Mouse (Mus musculus) gastrocnemius, adult 2 months (tissue): ENCODE results near the gene Sptbn4. TPM values are rescaled to one million over a fixed set of nuclear protein-coding genes. Genes with fewer than 3 reads are reported as not detected.
A peak's percentile ranks its signal among the peaks of the same experiment; 100 is the strongest.
"Not testable (repeated sequence)": the region's sequence is repeated elsewhere in the genome, so short reads cannot be mapped to it uniquely, and the experiment has no call there.

Source experiments
- DNase-seq: peaks from one replicate; pipeline ENCODE4 v3.0.0; 2022
- H3K27ac ChIP-seq: fragments of 200-600 bp; 2 replicates; pipeline ENCODE4 v1.8.1; 2022; ENCODE audit warnings: mild to moderate bottlenecking
- H3K4me3 ChIP-seq: fragments of 200-600 bp; 2 replicates; pipeline ENCODE4 v1.8.1; 2022; ENCODE audit warnings: mild to moderate bottlenecking, moderate library complexity
- CTCF ChIP-seq: fragments of 200-600 bp; IDR thresholded peaks from 2 replicates; pipeline ENCODE4 v1.8.1; 2022; ENCODE audit warnings: antibody characterized with exemption, mild to moderate bottlenecking, moderate library complexity
- intact Hi-C: fragments of 180-260 bp; cut with DNase I; formaldehyde crosslinking; loops from one replicate; pipeline ENCODE4 v1.15.1; 2025
- long read RNA-seq, 2 experiments: library from polyadenylated mRNA; stranded (forward); transcript quantifications; one replicate each; pipeline ENCODE4 v2.0.0; 2021
- total RNA-seq, 2 experiments: library from RNA; stranded (reverse); gene quantifications; 2 replicates each; pipeline ENCODE4 v1.2.3; 2021

Gene Sptbn4
- under 1 TPM in 1 of 2 experiments, not detected in 1; 0.03 TPM for total RNA-seq
- long read RNA-seq, experiment 1: 0 reads
- long read RNA-seq, experiment 2: 0 reads

DNA sequence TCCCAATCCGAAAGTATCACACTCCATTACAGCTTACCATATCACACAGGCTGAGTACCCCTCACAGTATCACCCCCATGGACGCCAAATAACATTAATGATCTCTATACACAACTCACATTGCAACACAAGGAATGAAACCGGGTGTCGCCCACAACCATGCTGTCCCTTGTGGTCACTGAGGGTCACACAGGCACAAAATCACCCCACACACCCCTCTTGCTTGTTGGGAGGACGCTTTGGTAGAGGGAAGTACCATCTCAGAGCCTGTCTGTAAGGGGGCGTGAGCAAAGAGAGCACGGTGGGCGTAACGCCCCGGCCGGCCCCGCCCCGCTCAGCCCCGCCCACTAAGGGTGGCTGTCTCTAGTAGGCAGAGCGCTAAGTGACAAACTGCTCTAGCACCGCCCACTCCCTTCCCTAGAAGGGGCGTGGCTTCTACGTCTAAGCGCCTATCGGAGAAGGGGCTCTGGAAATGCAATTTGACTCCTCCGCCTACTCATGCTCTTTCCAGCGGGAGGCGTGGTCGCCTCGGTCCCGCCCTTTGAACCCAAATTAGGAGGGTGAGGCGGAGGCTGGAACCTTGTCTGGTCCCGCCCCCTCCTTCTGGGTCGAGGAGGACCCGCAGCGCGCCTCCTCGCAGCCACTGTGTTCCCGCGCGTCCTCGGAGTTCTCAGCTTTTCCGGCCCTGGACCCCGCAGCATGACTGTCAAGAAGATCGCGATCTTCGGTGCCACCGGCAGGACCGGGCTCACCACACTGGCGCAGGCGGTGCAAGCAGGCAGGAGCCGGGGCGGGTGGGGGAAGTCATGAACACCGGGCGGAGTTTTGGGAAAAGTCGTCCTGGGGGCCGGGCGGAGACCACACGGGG, at the start of gene Sptbn4, which contains the start of gene Blvrb:
Gene Sptbn4 (minus strand): TSS at position 268 of the 868 bp plus-strand sequence.
Gene Blvrb (plus strand): TSS at position 560 of the 868 bp plus-strand sequence.
- peak; percentile 99 for DNase-seq
- peak; percentile 35 for TF ChIP-seq CTCF
- intact Hi-C loops: loop anchor here (5.0 kb wide), 2 partner anchors 40 to 110 kb away; partner anchors contain the start of gene Ltbp4
- H3K4me3 ChIP-seq: peak within 1 kb of the TSS; percentile 81
- H3K27ac ChIP-seq: peak within 1 kb of the TSS; percentile 87

- intact Hi-C loops: loop anchor here (5.0 kb wide), 1 partner anchor 1677 kb away; the partner anchor contains the start of genes Ggn and Spred3
Observed at GRCm38 (mm10) chr7:27494659-27495367, 47.3 kb upstream of the Sptbn4 start.

GRCm38 (mm10) chr7:27493450-27493849, 46.0 kb upstream of the Sptbn4 start:
- intact Hi-C loops: loop anchor here (5.0 kb wide), 1 partner anchor 1679 kb away; the partner anchor contains the start of genes Ggn and Spred3
- TF ChIP-seq CTCF: no peak
- no peak overlapping the region for H3K4me3 ChIP-seq
- H3K27ac ChIP-seq: 0 out of 2 replicates have a peak overlapping the region, but pooled peaks have one; percentile 13
- no peak for DNase-seq

More at GRCm38 (mm10) chr7:27494659-27495367, 47.3 kb upstream of the Sptbn4 start:
- not testable (repeated sequence) for H3K4me3 ChIP-seq, H3K27ac ChIP-seq, DNase-seq

DNA sequence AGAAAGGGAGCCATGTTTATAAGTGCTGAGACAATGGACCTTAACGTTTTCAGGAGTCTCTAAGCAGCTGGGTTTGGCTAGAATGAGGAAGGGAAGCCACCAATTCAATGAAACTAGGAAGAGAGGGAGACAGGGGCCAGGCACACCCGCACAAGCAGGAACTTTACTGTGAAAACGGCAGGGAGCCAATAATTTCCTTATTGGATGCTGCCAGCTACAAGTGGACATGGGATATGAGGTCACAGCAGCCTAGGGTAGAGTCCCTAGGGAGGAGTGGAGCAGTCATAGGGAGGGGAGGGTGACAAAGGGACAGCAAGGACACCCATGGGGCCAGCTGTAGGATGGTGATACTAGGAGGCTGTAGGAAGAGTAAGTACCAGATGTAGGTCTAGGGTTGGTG, 45.5 kb upstream of the Sptbn4 start:
- Histone ChIP-seq H3K4me3 (no peak overlapping the region), H3K27ac (peak overlapping the region; percentile 98; the same call in 1 of the 2 replicates)
- intact Hi-C loops: loop anchor here (5.0 kb wide), 1 partner anchor 1679 kb away; the partner anchor contains the start of genes Ggn and Spred3
- no peak for TF ChIP-seq CTCF
- DNase-seq: no peak

DNA sequence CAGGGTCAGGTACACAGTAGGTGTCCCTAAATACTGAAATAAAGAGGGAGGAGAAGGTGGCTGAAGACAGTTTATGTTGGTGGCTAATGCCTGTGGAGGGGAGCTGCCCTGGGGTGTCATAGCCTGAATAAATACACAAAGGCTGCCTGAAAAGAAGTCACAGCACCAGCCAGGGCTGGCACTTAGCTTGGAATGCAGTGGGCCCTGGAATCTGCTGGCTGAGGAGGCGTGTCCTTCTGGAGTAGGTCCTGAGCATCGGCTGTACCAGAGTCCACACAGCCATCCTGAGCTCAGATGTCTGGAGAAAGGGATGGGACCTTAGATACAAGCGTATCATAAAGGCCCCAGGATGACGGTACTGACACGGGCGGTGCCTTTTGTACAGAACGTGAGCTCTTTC, 44.4 kb upstream of the Sptbn4 start:
- TF ChIP-seq CTCF: no peak
- intact Hi-C loops: loop anchor here (2.0 to 5.0 kb wide), 2 partner anchors 15 to 1680 kb away; partner anchors contain the start of genes Ggn and Spred3
- Histone ChIP-seq H3K4me3 (no peak overlapping the region), H3K27ac (peak overlapping the region; percentile 98)
- DNase-seq: no peak

DNA sequence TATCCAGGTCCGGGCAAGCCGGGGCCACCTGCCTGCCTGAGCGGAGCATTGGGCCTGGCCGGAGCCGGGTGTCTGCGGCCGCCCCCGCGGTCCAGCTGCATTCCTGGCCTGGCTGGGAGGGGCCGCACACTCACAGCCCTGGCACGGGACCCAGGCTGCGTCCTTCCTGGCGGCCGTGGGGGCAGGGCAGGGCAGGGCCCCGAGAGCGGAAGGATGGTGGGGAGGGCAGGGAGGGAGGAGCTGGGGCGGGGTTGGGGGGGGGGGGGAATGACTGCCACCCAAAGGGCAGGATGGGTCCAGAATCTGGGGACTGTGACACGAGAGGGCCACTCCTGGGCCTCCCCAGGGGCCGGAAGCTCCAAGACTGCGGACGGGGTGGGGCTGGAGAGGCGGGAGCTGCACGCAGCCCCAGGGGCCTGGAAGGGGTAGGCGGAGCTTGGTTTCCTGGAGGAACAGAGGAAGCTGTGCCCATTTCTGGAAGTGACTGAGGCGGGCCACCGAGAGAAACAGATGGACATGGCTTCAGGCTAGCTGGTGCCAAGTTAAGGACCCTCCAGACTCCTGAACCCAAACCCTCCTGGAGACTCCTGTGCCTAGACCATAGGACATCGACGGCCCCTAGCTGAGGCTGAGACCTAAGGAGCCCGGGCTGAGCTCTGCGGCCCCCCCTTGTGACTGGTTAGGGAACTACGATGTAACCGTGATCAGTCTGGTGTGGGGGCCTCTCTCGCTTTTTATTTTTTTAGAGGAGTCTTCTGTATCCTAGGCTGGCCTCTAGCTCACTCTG, 43.2 kb upstream of the Sptbn4 start:
- H3K27ac ChIP-seq: peak overlapping the region; percentile 98
- intact Hi-C loops: loop anchor here (2.0 to 5.0 kb wide), 2 partner anchors 16 to 1682 kb away; partner anchors contain the start of genes Ggn and Spred3
- DNase-seq: peak; percentile 98
- H3K4me3 ChIP-seq: peak overlapping the region; percentile 71
- peak; percentile 96 for TF ChIP-seq CTCF

DNA sequence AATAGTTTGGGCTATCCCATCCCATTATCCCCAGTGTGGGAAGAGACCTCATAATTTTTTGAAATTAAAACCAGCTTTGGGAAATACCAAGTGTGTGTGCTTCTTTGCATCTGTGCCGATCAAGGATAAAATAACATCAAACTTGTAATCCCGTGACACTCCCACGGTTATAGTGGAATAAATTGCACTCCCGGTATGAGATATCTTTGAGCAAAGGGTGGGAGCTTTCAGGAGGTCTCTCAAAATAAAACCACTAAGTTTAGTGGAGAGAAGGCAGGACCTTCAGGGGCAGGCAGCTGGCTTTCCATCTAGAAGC, 42.7 kb upstream of the Sptbn4 start:
- intact Hi-C loops: loop anchor here (2.0 to 5.0 kb wide), 2 partner anchors 17 to 1682 kb away; partner anchors contain the start of genes Ggn and Spred3
- TF ChIP-seq CTCF: no peak
- no peak for DNase-seq
- peak overlapping the region; percentile 98 for H3K27ac ChIP-seq
- H3K4me3 ChIP-seq: peak overlapping the region; percentile 71

- intact Hi-C loops: no loop called here
Observed at GRCm38 (mm10) chr7:27489270-27489869, 41.9 kb upstream of the Sptbn4 start.

DNA sequence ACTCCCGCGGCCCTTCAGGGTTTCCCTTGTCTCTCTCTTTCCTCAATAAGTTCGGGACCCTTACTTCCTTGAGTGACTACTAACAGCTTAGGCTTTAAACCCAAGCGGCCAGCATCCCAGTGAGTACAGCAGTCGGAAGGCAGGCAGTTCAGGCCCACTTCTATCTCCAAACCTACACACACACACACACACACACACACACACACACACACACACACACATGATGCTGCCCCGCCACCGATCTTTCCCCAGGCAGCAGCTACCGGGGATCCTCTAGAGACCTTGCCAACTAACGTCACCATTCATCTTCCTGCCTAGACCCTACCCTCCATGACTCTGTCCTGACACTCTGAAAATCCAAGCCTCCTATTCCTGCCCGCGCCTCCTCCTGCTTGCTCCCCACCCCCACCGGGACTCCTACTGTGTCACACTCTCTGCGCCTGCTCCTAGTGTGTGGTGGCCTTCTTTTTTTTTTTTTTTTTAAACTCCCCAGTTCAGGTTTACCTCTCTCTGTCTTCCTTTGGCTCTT, 40.3 kb upstream of the Sptbn4 start:
- peak overlapping the region; percentile 98 for H3K27ac ChIP-seq
- no peak for TF ChIP-seq CTCF
- intact Hi-C loops: no loop called here
- DNase-seq: peak; percentile 78
- H3K4me3 ChIP-seq: peak overlapping the region; percentile 91

More at GRCm38 (mm10) chr7:27489270-27489869, 41.9 kb upstream of the Sptbn4 start:
- no peak for TF ChIP-seq CTCF
- Histone ChIP-seq H3K4me3 (peak overlapping the region; percentile 71), H3K27ac (peak overlapping the region; percentile 98)
- DNase-seq: no peak

DNA sequence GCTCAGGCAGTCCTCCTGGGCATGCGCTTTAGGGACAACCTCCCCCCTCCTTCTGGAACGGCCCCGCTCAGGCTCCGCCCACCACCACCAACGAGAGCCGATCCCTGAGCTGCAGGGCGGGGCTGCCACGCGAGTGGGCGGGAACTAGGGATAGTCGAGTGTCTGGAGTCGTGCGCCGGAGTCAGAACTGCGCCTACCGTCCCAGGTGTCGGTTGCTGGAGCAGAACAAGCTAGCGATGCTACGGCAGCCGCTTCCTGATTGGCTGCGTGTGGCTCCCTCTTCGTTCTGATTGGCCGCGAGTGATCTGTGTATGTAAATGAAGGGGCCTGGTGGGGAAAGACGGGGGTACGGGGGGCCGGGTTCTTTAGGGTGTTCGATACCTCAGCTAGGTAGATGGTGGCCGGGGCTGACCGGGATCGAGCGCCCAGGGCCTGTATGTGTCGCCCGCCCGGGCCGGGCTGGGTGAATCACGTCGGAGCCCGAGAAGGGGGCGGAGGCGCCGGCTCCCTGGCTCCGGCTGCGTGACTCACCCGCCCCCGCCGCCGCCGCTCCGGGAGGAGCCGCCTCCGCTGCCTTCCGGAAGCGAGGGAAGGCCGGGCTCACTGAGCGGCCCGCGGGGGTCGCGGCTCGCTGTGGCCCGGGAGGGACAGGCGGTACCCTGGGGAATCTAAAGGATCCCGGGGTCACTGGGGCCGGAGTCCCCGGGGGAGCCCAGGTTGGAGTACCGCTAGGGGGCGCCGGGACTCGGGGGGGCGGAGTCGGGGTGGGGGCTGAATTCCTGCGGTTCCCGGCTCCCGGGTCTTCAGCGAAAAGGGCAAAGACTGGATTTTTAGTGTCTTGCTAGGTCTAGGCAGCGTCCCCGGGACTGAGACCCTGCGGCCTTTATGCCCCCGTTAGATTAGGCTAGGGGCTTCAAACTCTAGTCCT, 39.5 kb upstream of the Sptbn4 start, which contains the start of gene Sertad1:
Gene Sertad1 (plus strand): TSS at position 141 of the 928 bp plus-strand sequence.
- Histone ChIP-seq H3K27ac (peak within 1 kb of the TSS; percentile 98), H3K4me3 (peak within 1 kb of the TSS; percentile 91)
- intact Hi-C loops: no loop called here
- DNase-seq: peak; percentile 100
- peak; percentile 84 for TF ChIP-seq CTCF
